Mouse (Mus musculus) adrenal gland, postnatal 25 days (tissue): ENCODE data around the gene Ppp4r1. TPM values are rescaled to one million over a fixed set of nuclear protein-coding genes. Genes with fewer than 3 reads are reported as not detected.

Experiments used
- DNase-seq: peaks from one replicate; pipeline ENCODE4 v3.0.0; 2021; ENCODE audit warnings: mixed read lengths
- total RNA-seq: library from RNA; stranded (reverse); gene quantifications from 2 replicates; pipeline ENCODE4 v1.2.3, GENCODE M21; 2021

The Ppp4r1 gene
- total RNA-seq, 1 experiment from 2014 or later, result 80.2 TPM

DNA sequence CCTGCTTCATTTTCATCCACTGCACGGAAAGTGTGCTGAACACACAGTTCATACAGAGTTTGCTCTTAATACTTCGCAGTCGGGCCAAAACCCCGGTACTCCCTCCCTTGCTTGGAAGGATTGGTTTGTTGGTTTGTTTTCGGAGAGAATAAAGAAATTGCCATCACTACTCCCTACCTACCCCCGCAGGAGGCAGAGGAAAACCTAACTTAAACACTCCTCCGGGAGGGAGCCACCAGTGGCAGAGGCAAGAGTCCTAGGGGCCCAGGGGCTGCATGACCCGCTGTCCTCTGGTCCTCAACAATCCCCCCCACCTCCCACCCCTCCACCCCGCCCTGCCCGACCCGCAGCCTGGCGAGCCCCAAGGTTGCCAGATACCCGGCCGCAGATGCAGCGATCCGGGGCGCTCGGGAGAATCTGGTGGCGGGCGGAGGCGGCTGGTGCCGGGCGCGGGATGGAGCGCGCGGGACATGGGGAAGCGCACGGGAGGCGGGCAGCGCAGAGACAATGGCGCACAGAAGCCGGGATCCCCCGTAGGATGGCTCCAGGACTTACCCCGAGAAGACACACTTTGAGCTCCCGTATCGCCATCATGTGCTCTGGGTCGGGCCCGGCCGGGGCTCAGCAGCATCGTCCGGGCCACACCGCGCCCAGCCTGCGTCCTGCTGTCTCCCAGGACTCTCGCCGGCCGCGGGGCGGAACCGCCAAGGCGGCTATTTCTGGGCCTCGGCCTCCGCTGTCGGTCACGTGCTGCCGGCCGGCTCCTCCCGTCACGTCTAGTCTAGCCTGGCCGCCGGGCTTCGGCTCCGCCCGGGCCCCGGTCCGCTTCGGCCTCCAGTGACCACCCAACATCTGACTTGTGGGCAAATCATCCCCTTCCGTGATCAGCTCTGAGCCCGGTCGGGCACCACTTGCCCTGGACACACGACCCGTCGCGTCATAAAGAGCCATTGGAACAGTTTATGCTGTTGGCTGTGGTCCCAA, 10.1 kb upstream of the Ppp4r1 start, which contains the start of gene Rab31:
Rab31 (minus strand) TSS at position 802 of the 984 bp plus-strand sequence.
- peak; percentile 91 for DNase-seq

- no peak for DNase-seq
These were observed 8.8 kb upstream of the Ppp4r1 start for GRCm38 (mm10) chr17:65773617-65774016.

DNA sequence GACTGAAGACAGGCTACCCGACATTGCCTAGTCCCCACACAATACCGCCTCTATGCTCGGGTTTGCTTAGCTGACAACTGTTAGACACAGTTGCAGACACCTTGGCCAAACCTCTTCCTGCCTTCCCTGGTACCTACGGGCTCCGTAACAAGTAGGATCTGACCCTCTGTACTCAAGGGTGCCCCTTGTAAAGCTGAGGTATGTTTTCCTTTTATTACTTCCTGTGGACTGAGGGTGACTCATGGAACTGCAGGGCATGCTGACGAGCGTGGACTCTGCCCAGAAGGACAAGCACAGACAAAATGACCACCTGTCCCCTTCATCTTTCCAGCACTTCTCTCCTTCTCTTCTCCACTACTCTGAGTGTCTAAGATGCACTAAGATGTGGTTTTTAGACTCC, 7.9 kb upstream of the Ppp4r1 start:
- no peak for DNase-seq

DNA sequence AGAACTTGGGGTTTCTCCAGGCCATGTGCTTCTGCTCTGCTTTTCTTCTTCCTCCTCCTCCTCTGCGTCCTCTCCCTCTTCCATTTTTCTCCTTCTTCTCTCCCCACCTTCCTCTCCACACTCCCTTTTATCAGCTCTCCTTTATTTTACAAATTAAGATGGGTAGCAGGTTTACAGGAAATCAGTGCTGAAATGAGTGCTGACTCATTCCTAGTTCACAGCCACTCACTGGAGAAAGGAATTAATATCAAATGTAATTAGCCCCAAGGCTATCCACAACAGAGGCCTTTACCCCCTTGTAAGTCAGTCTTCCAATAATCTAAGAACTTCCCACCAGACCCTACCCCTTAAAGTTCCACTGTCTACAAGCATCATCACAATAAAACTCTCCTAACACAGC, 6.1 kb upstream of the Ppp4r1 start:
- DNase-seq, result no peak

GRCm38 (mm10) chr17:65777461-65777860, 4.9 kb upstream of the Ppp4r1 start:
- no peak for DNase-seq

GRCm38 (mm10) chr17:65780970-65781369, 1.4 kb upstream of the Ppp4r1 start:
- no peak for DNase-seq

GRCm38 (mm10) chr17:65783182-65784161, 1.1 kb downstream of the Ppp4r1 start:
- peak; percentile 83 for DNase-seq

DNA sequence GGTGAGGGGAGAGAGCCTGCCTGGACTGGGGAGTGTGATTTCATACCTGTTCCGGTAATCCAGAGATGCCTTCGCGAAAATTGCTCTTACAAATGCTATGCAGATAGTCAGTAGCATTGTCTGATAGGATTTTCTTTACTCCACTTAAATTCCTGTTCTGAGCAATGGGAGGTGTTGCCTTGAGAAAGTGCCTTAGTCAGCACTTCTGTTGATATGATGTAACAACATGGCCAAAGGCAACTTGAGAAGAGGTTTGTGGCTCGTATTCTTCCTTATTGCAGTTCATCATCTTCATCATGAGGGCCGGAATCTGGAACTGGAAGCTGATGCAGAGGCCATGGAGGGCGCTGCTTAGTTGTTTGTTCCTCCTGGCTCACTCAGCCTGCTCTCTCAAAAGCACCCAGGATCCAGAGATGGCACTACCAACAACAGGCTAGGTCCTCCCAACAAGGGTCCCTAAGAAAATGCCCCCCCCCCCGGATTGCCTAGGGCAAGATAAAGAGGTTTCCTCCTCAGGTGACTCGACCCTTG, 2.3 kb downstream of the Ppp4r1 start:
- no peak for DNase-seq

DNA sequence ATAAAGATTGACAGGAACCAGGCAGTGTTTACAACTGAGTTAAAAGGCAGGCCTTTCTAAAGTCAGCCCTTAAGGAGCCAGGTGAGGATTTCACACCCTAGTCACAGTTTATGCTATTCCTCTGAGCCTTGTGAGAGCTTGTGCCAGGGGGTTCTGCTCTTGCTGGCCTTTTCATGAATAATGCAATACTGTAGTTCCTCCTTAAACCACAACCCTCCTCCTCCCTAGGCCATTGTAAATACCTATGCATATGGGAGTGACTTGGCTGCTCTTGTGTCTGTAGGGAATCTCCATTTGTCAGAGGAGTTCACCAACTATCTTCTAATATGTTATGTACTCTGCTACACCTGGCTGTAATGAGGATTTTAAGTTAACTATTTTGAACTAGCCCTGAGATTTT, 3.3 kb downstream of the Ppp4r1 start:
- DNase-seq, result no peak

DNA sequence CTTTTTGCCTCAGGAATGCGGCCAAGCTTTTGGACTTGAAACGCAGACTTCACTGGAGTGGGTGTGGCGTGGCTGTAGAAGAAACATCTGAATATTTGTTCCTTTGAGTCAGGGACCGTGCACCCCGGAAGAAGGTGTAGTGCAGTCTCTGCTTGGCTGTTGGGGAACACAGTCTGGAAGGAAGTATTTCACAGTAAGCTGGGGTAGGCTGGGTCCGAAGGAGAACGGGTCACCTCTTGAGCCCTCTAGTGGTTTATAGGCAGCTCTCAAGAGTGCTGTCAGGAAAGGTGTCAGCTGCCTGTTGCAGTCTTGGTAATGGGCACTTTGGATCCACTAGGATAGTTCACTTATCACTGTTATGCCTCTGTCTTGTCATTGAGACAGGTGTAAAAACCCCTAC, 3.9 kb downstream of the Ppp4r1 start:
- no peak for DNase-seq

DNA sequence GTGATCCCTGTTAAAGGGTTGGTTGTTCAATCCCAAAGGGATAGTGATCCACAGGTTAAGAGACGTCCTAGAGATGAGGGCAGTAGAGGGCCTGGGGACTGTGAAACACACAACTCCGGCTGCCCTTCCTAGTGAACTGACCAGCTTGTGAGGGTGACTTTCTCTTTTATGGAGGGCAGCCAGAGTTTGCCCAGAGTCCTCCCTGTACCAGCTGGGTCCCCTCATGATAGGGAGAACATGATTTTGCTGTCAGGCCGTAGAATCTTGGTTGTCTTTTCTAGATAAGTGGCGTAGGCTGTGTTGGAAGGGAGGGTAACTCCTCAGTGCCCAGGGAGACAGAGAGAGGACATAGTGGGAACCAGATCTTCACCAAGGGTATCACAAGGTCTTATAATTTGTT, 4.9 kb downstream of the Ppp4r1 start:
- no peak for DNase-seq

- DNase-seq, result peak; percentile 25
These were observed 6.3 kb downstream of the Ppp4r1 start for GRCm38 (mm10) chr17:65788542-65789291.

- DNase-seq, result no peak
These were observed 7.2 kb downstream of the Ppp4r1 start for GRCm38 (mm10) chr17:65789576-65789975.

- DNase-seq, result no peak
These were observed 8.8 kb downstream of the Ppp4r1 start for GRCm38 (mm10) chr17:65791161-65791560.

- no peak for DNase-seq
These were observed 11.0 kb downstream of the Ppp4r1 start for GRCm38 (mm10) chr17:65793307-65793930.

GRCm38 (mm10) chr17:65794096-65794850, 11.9 kb downstream of the Ppp4r1 start:
- DNase-seq, result no peak

DNA sequence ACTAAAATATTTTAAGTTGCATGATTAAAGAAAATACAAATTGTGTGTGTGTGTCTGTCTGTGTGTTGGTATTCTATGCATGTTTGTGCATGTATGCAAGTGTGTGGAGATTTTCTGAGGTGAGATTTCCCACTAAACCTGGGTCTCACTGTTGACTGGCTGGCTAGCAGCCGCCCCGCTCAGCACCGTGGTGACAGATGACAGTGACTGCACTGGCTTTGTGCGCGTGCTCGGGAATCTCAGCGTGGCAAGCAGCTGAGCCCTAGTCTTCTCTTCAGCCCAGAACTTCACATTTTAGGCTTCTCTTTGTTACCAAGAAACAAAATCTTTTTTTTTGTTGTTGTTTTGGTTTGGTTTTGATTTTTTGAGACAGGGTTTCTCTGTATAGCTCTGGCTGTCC, 13.7 kb downstream of the Ppp4r1 start:
- no peak for DNase-seq

DNA sequence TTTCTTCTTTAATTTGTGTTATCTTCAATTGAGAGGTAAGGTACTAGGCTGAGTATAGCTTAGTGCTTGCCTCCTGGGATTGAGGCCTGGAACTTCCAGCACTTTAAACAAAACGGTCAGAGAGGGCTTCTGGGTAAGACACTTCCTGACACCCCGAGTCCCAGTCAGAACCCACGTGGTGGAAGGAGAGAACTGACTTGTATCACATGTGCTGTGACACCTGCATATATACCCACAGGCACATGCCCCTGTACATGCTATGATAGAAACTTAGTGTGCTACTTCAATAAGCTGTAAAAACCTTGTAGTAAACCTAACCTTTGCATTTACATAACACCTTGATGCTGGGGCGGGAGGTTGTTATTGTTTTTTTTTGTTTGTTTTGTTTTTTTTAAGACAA, 16.1 kb downstream of the Ppp4r1 start:
- DNase-seq, result no peak

DNA sequence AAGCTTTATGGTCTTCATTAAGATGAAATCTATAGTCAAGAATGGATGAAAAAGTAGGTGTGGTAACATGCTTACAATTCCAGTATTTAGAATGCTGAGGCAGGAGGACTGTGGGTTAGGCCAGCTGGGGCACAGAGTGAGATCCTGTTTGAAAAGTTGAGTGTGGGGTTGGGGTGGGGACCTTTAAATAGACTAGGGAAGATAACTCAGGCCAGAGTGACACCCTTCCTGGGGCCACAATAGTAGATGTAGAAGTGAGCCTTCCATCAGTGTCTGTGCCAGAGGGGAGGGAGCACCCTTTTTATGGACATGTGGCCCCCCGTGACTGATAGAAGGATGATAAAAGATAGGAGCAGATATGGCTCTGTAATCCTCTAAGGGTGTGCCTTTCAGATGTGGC, 17.0 kb downstream of the Ppp4r1 start:
- no peak for DNase-seq

GRCm38 (mm10) chr17:65800451-65800850, 18.1 kb downstream of the Ppp4r1 start:
- DNase-seq, result no peak
